Mouse (Mus musculus) frontal cortex, postnatal 14 days (tissue): Measurements from ENCODE around the gene Ang2.
A peak's percentile ranks its signal among the peaks of the same experiment; 100 is the strongest.
"Not testable (repeated sequence)": the region's sequence is repeated elsewhere in the genome, so short reads cannot be mapped to it uniquely, and the experiment has no call there.

Experiments
- DNase-seq, 2 experiments: peaks; one replicate each; pipeline ENCODE4 v3.0.0; 2022; ENCODE audit warnings: low spot score in 2 of 2

Gene Ang2

DNA sequence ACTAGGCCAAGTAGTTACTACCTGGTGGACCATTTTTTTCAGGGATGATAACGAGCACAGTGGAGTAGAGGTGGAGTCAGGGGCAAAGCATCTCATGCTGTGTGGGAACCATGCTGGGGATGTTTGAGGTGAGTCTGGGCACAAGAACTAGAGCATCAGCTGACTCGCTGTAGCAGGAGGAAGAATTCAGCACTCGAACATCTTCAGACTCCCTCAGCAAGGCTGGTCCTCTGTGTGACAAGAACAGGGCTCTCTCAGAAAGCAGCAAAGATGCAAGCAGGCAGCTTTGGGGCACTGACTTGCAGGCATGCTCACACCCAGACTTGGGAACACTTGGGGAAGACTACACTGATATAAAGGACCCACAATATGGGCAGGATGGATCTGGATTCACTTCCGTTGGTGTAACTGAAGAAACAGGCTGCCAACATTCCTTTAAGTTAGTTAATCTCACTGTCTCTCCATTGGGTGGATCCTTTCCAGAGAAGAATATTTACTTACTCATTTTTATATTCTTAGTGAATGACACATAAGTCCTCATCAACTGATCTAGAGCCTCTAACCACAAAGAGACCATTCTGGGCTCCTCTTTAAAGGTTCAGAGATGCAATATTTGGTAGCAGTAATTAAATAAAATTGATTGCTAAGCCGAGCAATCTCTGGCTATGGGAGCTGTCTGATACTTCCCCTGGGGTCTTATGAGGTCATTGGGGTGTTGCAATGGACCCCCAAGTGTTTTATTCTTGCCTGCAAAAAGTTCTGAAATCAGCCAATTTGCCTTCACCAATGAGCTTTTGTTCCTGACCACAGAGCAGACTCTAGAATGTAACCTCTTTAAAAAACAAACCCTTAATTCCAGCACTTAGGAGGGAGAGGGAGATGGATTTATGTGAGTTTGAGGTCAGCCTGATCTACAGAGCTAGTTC lies at the start of gene Ang2:
Gene Ang2 (minus strand): TSS at position 51 of the 926 bp plus-strand sequence.
- no peak for DNase-seq

DNA sequence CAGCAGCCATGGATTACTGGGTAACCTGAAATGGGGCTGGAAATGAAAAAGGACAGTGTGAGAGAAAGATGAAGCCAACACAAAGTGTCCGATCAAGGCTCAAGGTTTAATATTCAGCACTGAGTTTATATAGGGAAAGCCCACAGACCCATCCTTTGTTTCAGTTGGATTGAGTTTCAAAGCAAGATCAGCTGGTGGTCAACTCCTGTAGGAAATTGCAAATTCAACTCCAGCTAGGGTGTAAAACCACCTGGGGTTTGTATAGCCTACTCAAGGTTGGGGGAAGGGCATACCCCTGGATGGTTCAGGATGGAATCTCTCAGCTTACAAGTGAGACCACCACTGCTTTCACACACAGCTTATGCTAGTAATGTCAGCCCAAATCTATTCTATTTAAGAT lies 48.8 kb upstream of the Ang2 start:
- no peak for DNase-seq

DNA sequence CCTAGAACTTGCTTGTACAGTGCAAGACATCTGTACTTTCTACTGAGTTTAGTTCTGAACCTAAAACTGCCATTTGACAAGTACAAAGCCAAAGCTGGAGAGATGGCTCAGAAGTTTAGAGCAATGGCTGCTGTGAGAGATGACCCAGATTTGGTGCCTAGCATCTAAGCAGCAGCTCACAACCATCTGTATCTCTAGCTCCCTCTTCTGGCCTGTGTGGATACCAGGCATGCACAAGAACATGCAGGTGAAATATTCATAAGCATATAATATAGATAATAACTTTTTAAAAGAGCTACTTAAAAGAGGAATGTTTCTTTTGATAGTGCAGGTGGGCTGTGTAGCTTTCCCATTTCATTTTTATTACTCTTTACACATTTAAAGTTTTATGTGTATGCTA lies 42.0 kb upstream of the Ang2 start:
- DNase-seq = peak; percentile 5 to 14

DNA sequence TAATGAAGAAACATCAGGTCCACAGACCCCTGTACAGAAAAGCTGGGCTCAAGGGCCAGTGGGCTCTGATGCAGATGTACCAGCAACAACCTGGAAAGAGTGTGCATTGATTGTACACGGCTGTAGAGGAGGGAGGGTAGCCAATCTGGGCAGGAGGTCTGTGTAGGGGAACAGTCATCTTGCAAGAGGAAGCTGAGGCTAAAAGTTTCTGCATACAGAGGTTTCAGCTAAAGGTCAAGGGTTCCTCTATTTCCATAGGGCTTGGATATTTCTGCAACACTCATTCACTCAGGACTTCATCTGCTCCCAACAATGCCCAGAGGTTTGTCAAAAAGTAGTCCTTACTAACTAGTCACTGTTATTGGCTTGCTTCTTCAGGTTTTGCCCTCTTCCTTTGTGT lies 38.5 kb upstream of the Ang2 start:
- DNase-seq = not testable (repeated sequence)

DNA sequence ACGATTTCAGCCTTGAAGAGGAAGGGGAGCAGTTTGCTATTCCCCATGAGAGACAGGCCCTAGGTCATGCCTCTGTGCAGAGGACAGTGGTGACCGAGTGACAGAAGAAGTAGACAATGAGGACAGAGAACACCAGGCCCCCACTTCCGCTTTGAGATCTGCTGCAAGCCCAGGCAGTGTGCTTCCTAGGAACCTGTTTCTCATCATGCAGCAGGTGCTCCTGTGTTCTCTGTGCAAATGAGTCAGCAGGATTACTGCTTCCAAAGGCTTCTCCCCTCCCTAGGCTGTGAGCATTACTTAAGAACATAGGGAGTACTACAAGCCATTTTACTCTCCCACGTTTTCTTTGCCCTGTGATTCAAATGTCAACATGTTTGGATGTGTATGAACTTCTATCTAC lies 30.7 kb upstream of the Ang2 start:
- DNase-seq = not testable (repeated sequence)

DNA sequence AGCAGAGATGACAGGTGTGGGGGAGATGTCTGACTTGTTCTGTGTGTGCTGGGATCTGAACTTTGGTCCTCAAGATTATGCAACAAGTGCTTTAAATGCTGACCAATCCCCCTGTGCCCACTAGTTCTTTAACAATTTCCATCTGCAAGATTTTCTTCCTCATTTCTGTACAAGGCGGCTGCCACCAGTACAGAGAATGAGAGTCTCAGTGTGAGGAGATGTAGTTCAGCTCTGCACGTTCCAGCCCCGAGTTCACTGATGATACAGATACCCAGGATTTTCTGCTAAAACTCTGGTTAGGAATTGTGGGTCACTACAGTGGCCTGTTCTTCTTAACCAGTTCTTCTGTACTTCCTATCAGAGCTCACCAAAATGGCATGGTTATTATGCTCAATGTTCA lies 21.1 kb upstream of the Ang2 start:
- DNase-seq = not testable (repeated sequence)

DNA sequence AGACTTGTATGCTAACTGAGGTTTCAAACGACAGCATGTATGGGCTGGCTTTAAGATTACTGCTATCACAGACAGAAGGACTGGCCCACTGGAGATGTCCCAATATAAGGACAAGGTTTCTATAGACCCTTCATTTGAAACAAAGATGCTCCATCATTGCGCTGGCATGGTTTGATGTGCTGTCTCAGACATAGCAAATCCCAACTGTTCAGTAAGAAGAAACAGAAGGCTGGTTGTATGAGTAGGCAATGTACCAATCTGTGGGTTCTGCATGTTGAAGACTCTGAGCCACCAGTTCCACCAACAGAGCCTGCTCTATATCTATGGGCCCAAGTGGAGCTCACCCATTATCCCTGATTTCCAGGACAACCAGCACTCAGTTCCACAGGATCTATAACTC lies 4.2 kb upstream of the Ang2 start, which contains the start of gene Ear14:
Gene Ear14 (plus strand): TSS at position 277 of the 400 bp plus-strand sequence.
- no peak for DNase-seq

DNA sequence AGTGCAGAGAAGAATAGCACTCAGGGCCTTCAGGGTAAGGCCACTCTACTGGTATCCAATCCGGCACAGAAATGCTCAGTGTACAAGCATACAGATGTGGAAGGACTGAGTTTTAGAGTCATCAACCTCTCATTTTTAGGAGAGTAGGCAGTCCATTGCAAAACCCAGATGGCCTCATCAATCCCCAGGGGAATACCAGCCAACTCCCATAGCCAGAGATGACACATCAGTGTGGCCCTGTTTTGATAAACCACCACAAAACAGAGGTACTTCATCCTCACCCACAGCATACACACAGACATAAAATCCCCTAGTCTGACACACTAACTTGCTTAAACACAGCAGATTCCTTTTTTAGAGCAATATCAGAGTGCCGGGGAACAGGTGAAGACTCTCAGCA lies 1.5 kb upstream of the Ang2 start:
- DNase-seq = no peak

DNA sequence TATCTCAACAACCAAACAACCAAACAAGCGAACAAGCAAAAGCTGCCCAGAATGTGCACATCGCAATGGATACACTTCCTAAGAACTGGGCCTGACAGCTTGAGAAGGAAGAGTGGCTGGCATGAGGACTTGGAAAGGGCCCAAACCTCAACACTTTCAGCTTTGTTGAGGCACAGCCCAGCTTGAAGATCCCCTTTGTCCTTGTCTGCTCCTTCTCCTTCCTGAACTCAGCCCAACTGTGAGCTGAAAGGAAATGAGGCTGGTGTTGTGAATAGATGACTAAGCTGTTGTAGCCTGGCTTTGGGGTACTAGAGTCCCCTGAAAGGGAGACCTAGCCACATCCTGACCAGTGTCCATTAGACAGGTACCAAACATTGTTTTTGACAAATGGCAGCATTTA lies 1.1 kb upstream of the Ang2 start:
- DNase-seq = peak in 1 of 2 experiments; percentile 33

DNA sequence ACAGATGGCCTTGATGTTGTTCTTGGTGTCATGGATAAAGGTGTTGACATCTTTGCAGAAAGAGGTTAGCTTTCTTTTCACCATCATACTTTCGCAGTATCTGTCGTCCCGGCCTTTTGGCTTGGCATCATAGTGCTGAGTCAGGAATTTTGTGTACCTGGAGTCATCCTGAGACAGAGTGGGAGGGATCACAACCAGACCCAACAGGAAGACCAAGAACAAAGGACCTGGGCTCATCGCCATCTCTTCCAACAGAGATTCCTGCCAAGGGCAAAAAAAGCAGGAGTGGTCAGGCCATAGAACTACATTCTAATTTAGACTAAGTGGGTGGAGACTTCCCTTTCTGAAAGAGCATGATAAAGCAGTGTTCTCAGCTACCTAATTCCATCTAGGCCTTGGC lies 3.3 kb downstream of the Ang2 start:
- no peak for DNase-seq

DNA sequence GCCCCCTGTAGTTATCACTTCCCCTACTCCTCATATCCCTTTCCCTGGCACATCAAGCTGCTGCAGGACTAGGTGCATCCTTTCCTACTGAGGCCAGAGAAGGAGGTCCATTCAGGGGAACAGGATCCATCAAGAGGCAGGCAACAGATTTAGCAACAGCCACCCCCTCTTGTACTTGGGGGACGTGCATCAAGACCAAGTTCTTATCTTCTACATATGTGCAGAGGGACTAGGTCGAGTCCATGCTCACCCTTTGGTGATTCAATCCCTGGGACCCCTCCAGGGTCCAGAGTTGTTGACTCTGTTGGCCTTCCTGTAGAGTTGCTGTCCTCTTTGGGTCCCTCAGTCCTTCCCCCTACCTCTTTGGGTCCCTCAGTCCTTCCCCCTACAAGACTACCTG lies 17.9 kb downstream of the Ang2 start:
- DNase-seq = not testable (repeated sequence)

DNA sequence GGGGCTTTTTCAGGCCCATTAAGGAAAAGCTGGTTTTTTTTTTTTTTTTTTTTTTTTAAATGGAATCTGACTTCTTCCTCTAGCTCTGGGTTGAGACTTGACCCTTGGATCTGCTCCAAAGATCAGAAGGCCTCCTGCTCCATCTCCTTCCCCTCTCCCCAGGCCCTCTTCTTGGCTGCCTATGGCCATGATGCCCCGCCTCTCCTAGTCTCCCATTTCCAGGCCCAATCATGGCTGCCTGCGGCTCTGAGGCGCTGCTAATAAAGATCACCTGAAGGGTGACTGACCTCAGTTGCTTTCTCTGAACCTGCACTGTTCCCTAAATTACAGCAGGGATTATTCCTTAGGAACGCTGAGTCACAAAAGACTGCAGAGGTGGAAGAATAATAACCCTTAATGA lies 25.1 kb downstream of the Ang2 start:
- DNase-seq = no peak

DNA sequence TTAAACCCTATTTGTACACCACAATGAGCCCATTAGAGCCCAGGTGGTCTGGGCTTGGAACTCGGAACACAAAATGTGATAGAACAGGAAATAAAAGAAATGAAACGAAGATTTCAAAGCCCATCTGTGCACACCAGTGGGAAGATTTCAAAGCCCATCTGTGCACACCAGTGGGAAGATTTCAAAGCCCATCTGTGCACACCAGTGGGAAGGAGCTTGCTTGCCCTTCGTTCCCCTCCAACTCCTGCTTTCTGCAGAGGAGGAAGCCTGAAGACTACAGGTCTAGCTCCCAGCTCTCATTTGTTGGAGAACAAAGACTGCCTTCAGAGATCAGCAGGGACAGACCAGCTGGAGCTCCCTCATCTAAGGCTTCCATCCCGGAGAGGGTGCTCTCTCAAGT lies 26.0 kb downstream of the Ang2 start:
- DNase-seq = peak; percentile 7 to 16

DNA sequence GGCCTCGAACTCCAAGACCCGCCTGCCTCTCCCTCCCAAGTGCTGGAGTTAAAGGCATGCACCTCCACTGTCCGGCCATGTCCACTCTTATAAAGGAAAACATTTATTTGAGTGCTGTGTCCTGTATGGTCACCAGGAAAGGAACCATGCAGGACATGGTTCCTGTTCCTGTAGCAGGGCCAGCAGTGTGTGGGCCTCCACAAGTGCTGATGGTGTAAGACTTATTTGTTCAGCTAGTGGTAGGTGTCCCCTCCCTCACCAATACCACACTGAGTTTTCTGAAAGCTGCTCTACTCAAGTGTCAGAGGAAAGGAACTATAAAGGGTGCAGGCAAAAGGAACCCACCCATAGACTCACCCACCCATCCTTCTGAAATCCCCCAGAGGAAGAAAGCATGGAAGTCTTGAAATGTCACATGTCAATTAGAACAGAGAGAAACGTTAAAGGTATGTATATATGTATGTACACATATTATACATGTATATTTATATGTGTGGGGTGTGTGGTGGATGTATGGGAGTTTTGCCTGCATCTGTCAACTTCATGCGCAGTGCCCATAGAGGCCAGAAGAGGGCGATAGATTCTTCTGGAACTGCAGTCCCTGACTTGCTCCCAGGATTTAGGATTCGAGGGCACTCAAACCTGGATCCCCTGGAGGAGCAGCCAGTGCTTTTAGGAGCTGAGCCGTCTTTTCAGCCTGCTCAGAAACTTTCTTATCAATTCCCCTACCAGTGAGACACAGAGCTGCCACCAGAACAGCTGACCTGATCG lies 26.7 kb downstream of the Ang2 start:
- DNase-seq = peak; percentile 8 to 28

DNA sequence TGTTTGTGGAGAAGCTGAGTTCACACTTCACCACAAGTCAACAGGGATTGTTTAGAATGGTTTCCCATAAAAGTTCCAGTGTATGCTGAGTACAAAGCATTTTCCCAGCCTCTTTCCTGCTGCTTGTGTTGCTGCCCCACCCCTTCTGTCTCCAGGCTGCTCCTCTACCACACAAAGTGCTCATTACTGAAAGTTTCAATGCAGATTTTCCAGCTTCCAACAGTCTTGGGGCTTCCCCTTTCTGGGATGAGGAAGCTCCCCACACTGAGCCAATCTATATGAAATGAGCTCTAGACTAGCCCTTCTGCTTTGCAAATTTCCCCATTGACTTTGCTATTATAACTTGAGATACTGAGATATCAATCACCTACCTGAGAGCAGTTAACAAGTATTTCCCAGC lies 32.9 kb downstream of the Ang2 start:
- DNase-seq = no peak

DNA sequence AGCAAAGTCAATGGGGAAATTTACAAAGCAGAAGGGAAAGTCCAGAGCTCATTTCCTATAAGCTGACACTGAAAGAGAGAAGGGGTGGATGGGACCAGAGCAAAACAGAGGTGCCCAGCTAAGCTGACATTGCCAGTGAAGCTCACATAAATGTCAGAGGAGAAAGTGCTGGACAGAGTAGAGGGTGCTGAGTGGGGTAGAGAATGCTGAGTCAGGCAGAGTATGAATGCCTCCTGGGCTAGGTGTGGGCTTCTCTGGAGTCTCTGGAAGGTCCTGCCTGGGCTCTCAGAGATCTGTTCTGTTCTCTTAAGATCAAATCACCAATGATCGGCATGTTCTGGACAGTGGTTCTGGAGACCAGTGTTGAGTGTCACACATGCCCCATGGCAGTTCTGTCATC lies 33.5 kb downstream of the Ang2 start:
- DNase-seq = no peak

DNA sequence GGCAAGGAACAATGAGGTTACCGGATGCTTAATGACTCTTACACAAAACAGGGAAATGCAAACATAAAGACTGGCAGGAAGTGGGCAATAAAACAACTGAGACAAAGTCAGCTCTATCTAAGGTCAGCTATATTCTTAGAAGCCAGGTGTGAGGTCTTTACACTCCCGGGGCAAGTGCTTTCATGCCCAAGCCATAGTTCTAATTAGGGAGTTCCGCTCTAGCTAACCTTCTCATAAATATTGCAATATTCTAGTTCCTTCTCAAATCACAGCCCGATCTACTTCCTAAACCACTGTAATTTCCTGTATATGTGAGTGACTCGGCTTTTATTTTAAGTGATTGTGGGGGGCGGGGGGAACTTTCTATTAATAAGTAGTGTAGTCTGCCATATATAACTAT lies 35.6 kb downstream of the Ang2 start:
- DNase-seq = not testable (repeated sequence)

DNA sequence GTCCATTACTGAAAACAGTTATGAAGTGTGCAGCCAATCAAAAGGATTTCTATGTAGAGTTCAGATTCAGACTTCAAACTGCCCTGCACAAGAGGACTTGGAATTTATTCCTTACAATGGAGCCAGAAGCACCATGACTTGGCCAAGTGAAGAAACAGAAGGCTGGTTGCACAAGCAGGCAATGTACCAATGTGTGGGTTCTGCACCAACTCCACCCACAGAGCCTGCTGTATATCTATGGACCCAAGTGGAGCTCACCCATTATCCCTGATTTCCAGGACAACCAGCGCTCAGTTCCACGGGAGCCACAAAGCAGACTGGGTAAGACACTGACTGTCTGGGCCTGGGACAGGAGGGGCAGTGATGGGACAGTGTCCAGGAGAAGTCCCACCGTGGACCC lies 37.0 kb downstream of the Ang2 start, which contains the start of gene Rnase2b:
Gene Rnase2b (plus strand): TSS at position 285 of the 400 bp plus-strand sequence.
- not testable (repeated sequence) for DNase-seq

DNA sequence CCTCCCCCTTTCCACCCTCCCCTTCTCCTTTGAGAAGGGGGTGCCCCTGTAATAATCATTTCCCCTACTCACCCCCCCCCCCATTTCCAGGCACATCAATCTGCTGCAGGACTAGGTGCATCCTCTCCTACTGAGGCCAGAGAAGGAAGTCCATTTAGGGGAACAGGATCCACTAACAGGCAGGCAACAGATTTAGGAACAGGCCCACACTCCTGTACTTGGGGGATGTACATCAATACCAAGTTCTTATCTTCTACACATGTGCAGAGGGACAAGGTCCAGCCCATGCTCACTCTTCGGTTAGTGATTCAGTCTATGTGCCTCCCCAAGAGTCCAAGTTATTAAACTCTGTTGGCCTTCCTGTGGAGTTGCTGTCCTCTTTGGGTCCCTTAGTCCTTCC lies 41.9 kb downstream of the Ang2 start:
- DNase-seq = no peak

DNA sequence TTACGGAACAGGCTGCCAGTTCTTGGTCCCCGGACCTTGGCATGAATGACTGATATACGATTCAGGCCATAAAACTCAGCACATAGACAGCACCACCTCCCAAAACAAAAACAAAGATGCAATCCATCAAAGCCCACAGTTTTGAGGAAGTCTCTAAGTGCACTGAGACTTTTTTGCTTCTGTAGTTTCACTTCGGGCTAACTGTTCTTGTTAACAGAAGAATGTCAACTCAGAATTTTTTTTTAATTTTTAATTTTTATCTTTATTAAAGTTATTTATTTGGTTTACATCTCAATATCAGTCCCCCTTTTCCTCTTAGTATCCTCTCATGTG lies 42.2 kb downstream of the Ang2 start:
- DNase-seq = no peak

DNA sequence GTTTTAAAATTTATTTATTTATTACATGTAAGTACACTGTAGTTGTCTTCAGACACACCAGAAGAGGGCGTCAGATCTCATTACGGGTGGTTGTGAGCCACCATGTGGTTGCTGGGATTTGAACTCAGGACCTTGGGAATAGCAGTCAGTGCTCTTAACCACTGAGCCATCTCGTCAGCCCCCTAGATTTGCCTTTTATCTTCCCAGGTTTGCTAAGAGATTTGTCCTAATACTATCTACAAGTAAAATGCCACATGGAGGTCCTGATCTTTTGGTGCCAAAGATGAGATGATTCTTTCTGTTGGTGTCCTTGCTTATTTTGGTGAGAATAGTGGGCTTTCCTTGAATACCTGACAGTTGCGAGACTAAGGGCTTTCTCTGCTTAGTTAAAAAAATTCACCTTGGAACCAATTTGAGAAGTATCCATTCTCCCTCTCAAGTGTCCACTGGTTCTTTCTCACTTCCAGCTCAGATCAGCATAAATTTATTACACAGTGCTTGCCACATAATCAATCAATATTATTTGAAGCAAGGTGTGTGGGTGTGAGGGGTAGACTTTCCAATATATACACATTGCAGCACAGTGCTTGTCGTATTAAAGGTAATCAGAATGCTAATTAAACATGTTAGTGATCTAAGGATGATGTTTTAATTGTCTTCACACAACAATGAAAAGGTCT lies 42.8 kb downstream of the Ang2 start:
- no peak for DNase-seq

DNA sequence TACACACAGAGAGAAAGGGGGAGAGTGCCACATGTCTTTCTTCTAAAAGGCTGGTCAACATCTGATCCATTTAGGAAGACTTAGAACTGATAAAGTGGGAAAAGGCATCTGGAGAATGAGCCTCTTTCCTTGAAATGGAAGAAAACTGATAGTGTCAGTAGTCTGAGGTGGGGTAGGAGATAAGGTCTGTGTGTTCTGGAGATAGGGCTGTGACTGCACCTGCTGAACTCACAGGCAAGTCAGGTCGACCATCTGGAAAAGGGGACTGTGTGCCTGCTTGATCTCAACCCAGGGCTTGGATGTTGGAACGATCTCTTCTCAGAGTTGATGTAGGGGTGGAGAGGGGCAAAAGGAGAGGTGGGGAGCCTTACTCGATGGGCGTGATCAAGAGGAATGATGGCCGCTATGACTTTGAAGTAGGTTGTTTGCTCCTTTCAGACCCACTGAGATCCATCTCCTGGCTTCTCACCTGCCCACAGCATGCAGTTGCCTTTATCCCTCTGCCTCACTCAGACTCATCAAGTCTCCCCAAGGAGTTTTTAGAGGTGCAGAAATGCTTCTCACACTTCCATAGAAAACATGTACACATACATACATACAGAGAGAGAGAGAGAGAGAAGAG lies 46.6 kb downstream of the Ang2 start:
- no peak for DNase-seq
